Mouse (Mus musculus): Measurements from ENCODE around the gene Upb1. TPM values are rescaled to one million over a fixed set of nuclear protein-coding genes. Genes with fewer than 3 reads are reported as not detected.
A peak's percentile ranks its signal among the peaks of the same experiment; 100 is the strongest.
"Not testable (repeated sequence)": the region's sequence is repeated elsewhere in the genome, so short reads cannot be mapped to it uniquely, and the experiment has no call there.

Upb1 gene
- polyA plus RNA-seq, 1 experiment, result 0.06 TPM

DNA sequence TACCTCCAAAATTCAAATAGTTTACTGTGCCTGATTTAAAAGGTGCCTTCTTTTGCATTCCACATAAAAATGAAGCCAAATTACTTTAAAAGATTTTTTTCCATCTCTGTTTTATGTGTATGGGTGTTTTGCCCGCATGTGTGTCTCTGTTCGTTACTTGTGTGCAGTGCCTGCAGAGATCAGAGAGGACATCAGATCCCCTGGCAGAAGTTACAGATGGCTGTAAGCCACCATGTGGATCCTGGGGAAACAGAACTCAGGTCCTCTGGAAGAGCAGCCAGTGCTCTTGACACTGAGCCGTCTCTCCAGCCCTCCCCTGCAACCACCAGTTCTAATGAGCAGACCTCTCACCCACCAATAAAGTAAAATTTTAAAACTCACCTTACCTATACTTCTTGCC, 61.8 kb downstream of the Upb1 start:
- H3K79me3 ChIP-seq (ENCODE audit: low read depth), result no peaks in the 10 kb centered on the region
- no peak overlapping the region for H3ac ChIP-seq (ENCODE audit: control insufficient read depth, insufficient read length, low read depth)
- no peaks in the 10 kb centered on the region for H3K27me3 ChIP-seq (ENCODE audit: control insufficient read depth, insufficient read depth, insufficient read length)
- no peak overlapping the region for H3K4me3 ChIP-seq (ENCODE audit: insufficient read depth, poor library complexity, severe bottlenecking)
- no peaks in the 10 kb centered on the region for H3K79me2 ChIP-seq (ENCODE audit: control insufficient read depth, insufficient read depth)
- H3K36me3 ChIP-seq (ENCODE audit: control insufficient read depth, insufficient read depth), result no peaks in the 10 kb centered on the region
- TF ChIP-seq CTCF (IDR thresholded peaks at IDR 0.05; ENCODE audit: control insufficient read depth, insufficient read depth, insufficient read length), result no peak
- TF ChIP-seq MYOD1 (IDR thresholded peaks at IDR 0.05; ENCODE audit: control insufficient read depth, insufficient read length, low read depth), result no peak
- TF ChIP-seq MYOG (IDR thresholded peaks at IDR 0.05; ENCODE audit: control insufficient read depth, extremely low read depth, insufficient read length), result no peak
- TF ChIP-seq FOSL1 (IDR thresholded peaks at IDR 0.05; ENCODE audit: insufficient read depth, low read length, poor library complexity, severe bottlenecking), result no peak
- no peak for TF ChIP-seq MAX (IDR thresholded peaks at IDR 0.05)
- no peak for TF ChIP-seq USF1 (IDR thresholded peaks at IDR 0.05; ENCODE audit: low read depth)

DNA sequence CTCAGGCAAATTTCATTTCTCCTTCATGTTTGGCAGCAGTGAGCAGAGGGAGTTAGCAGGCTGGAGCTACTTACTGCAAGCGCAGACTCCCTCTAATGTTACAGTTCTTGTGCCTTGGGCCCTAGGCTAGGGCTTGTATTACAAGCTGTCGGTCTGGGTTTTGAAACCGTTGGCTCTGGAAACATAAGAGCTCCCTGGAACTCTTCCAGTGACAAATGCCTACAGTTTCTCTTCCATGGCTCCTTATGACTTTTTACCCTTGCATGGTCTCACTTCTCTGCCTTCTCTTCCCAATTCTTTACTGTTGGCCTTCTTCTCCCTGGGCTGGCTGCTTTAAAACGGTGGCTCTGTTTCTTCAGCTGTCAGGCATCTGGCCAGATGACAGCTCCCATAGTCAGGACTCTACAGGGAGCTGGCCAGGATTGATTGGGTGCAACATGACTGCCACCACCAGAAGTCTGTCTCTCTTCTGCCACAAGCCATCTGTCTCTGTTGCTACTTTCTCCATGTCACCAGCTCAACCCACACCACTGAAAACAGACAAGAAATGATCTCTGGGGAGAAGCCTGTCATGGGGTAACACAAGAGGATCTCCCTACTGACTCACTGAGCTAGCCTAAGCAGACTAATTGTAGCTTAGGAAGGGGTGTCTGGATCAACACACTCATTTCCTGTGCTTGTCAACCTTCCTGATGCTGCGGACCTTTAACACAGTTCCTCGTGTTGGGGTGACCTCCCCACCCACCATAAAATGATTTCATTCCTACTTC, 65.1 kb downstream of the Upb1 start:
- TF ChIP-seq MYOD1 (IDR thresholded peaks at IDR 0.05; ENCODE audit: control insufficient read depth, insufficient read length, low read depth) (peak; percentile 71), USF1 (IDR thresholded peaks at IDR 0.05; ENCODE audit: low read depth) (no peak)
- Histone ChIP-seq H3K79me3 (ENCODE audit: low read depth) (no peaks in the 10 kb centered on the region), H3K79me2 (ENCODE audit: control insufficient read depth, insufficient read depth) (no peaks in the 10 kb centered on the region), H3K36me3 (ENCODE audit: control insufficient read depth, insufficient read depth) (no peaks in the 10 kb centered on the region), H3ac (ENCODE audit: control insufficient read depth, insufficient read length, low read depth) (no peak overlapping the region), H3K27me3 (ENCODE audit: control insufficient read depth, insufficient read depth, insufficient read length) (no peaks in the 10 kb centered on the region), H3K4me3 (ENCODE audit: insufficient read depth, poor library complexity, severe bottlenecking) (no peak overlapping the region)

DNA sequence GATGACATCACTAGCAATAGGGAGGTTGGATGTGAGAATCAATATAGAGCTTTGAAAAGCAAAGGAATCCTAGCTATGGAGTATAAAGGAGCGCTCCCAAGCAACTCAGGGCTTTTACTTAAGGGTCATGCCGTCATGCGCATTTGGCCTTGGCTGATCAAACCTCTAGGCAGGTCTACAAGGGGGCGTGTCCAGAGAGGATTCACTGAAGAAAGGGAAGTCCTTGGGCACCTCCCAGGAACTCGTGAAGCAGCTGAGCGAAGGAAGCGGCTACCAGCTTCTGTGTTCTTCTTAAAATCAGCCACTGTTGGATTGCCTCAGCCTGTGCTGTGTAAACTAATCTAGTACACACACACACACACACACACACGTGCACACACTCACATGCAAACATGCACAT, 72.5 kb downstream of the Upb1 start:
- no peaks in the 10 kb centered on the region for H3K36me3 ChIP-seq (ENCODE audit: control insufficient read depth, insufficient read depth)
- H3K4me3 ChIP-seq (ENCODE audit: insufficient read depth, poor library complexity, severe bottlenecking), result no peak overlapping the region
- no peaks in the 10 kb centered on the region for H3K79me2 ChIP-seq (ENCODE audit: control insufficient read depth, insufficient read depth)
- TF ChIP-seq CTCF (IDR thresholded peaks at IDR 0.05; ENCODE audit: control insufficient read depth, insufficient read depth, insufficient read length), result no peak
- no peak for TF ChIP-seq MAX (IDR thresholded peaks at IDR 0.05)
- no peak for TF ChIP-seq USF1 (IDR thresholded peaks at IDR 0.05; ENCODE audit: low read depth)
- no peak for TF ChIP-seq MYOD1 (IDR thresholded peaks at IDR 0.05; ENCODE audit: control insufficient read depth, insufficient read length, low read depth)
- TF ChIP-seq FOSL1 (IDR thresholded peaks at IDR 0.05; ENCODE audit: insufficient read depth, low read length, poor library complexity, severe bottlenecking), result no peak
- TF ChIP-seq MYOG (IDR thresholded peaks at IDR 0.05; ENCODE audit: control insufficient read depth, extremely low read depth, insufficient read length), result no peak
- TF ChIP-seq CEBPB (IDR thresholded peaks at IDR 0.05; ENCODE audit: low read depth), result no peak
- no peaks in the 10 kb centered on the region for H3K79me3 ChIP-seq (ENCODE audit: low read depth)
- H3K27me3 ChIP-seq (ENCODE audit: control insufficient read depth, insufficient read depth, insufficient read length), result no peaks in the 10 kb centered on the region
- no peak overlapping the region for H3ac ChIP-seq (ENCODE audit: control insufficient read depth, insufficient read length, low read depth)

DNA sequence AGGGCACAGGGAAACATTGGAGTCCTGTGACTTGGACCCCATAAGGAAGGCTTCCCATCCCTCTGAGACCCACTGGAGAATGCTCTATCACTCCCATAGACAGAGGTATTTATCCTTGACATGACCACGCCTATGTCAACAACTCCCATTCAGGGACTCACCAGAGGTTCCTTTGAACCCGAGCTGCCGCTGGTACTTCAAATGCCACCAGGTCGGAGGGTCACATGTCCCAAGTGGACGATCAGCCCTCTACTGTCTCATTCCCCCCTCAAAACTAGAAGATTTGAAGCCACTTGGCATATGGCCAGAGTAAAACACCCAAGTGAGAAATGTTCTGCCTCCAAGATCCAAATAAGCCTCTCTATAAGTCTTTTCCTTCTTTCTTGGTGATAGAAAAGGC, 73.7 kb downstream of the Upb1 start:
- Histone ChIP-seq H3ac (ENCODE audit: control insufficient read depth, insufficient read length, low read depth) (no peak overlapping the region), H3K4me3 (ENCODE audit: insufficient read depth, poor library complexity, severe bottlenecking) (no peak overlapping the region), H3K36me3 (ENCODE audit: control insufficient read depth, insufficient read depth) (no peaks in the 10 kb centered on the region), H3K79me3 (ENCODE audit: low read depth) (no peaks in the 10 kb centered on the region), H3K79me2 (ENCODE audit: control insufficient read depth, insufficient read depth) (no peaks in the 10 kb centered on the region), H3K27me3 (ENCODE audit: control insufficient read depth, insufficient read depth, insufficient read length) (no peaks in the 10 kb centered on the region)
- TF ChIP-seq FOSL1 (IDR thresholded peaks at IDR 0.05; ENCODE audit: insufficient read depth, low read length, poor library complexity, severe bottlenecking) (no peak), USF1 (IDR thresholded peaks at IDR 0.05; ENCODE audit: low read depth) (no peak), MYOG (IDR thresholded peaks at IDR 0.05; ENCODE audit: control insufficient read depth, extremely low read depth, insufficient read length) (no peak), CEBPB (IDR thresholded peaks at IDR 0.05; ENCODE audit: low read depth) (no peak), MYOD1 (IDR thresholded peaks at IDR 0.05; ENCODE audit: control insufficient read depth, insufficient read length, low read depth) (no peak), CTCF (IDR thresholded peaks at IDR 0.05; ENCODE audit: control insufficient read depth, insufficient read depth, insufficient read length) (no peak), MAX (IDR thresholded peaks at IDR 0.05) (no peak)

DNA sequence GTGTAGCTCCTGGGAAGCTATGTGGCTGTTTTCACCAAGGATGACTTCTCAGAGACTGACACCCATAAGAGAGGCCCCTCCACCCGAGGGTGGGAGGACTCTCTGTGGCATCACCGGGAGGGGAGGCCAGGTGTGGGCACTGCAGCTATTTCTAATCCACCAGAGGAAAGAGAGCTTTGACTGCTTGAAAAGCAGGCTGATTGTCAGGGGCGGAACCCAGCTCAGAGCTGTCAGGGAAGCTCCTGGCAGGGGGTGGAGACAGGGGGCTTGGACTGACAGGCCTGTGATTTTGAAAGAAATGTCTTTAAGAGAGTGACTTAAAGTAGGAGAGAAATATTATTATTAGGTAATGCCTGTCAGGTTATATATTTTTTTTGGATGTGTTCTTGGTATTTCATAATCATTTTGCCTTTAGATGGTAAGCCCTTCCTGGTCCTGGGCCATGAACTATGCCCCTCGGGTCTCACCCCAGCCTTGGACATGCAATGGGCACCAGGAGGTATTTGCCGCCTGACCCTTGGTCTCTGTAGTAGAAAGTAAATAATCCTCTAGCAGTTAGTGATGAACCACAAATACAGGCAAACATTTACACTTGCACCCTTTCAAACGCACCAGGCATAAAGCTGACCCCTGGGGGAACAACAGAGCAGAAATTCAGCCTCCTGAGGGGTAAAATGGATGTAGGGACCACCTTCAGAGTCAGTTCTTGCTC, 74.4 kb downstream of the Upb1 start:
- not testable (repeated sequence) for H3K36me3 ChIP-seq (ENCODE audit: control insufficient read depth, insufficient read depth); H3K4me3 ChIP-seq (ENCODE audit: insufficient read depth, poor library complexity, severe bottlenecking); H3K79me3 ChIP-seq (ENCODE audit: low read depth); H3K27me3 ChIP-seq (ENCODE audit: control insufficient read depth, insufficient read depth, insufficient read length); H3K79me2 ChIP-seq (ENCODE audit: control insufficient read depth, insufficient read depth); H3ac ChIP-seq (ENCODE audit: control insufficient read depth, insufficient read length, low read depth)

DNA sequence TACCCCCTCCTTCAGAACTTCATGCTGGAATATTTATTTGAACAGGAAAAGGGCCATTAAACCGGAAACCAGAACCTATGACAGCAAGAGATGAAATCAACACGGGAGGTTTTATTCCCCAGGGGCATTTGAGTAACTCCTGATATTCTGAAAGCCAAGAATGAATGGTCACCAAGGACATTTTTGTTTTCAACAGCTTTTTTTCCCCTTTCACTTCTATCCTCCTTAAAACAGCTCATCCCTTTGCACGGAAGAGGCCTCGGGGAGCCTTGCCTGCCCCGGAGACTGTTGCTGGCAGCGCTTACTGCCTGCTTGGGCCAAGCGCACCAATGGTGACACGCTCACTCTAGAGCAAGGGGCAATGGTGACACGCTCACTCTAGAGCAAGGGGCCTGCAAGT, 76.1 kb downstream of the Upb1 start:
- TF ChIP-seq MYOG (IDR thresholded peaks at IDR 0.05; ENCODE audit: control insufficient read depth, extremely low read depth, insufficient read length), result no peak
- TF ChIP-seq MAX (IDR thresholded peaks at IDR 0.05), result no peak
- TF ChIP-seq FOSL1 (IDR thresholded peaks at IDR 0.05; ENCODE audit: insufficient read depth, low read length, poor library complexity, severe bottlenecking), result no peak
- TF ChIP-seq CTCF (IDR thresholded peaks at IDR 0.05; ENCODE audit: control insufficient read depth, insufficient read depth, insufficient read length), result no peak
- TF ChIP-seq MYOD1 (IDR thresholded peaks at IDR 0.05; ENCODE audit: control insufficient read depth, insufficient read length, low read depth), result no peak
- TF ChIP-seq USF1 (IDR thresholded peaks at IDR 0.05; ENCODE audit: low read depth), result no peak
- no peak for TF ChIP-seq CEBPB (IDR thresholded peaks at IDR 0.05; ENCODE audit: low read depth)
- Histone ChIP-seq H3K79me2 (ENCODE audit: control insufficient read depth, insufficient read depth) (no peaks in the 10 kb centered on the region), H3ac (ENCODE audit: control insufficient read depth, insufficient read length, low read depth) (no peak overlapping the region), H3K27me3 (ENCODE audit: control insufficient read depth, insufficient read depth, insufficient read length) (no peaks in the 10 kb centered on the region), H3K79me3 (ENCODE audit: low read depth) (no peaks in the 10 kb centered on the region), H3K4me3 (ENCODE audit: insufficient read depth, poor library complexity, severe bottlenecking) (no peak overlapping the region), H3K36me3 (ENCODE audit: control insufficient read depth, insufficient read depth) (no peaks in the 10 kb centered on the region)
